26 mouse cellular contexts compared by ENCODE assay signal in genomic region chr10:23063637-23064036, GRCm38 (mm10).
A peak's percentile ranks its signal among the peaks of the same experiment; 100 is the strongest.
DNase-seq lines count a peak whose midpoint lies in the region; ATAC-seq and TF ChIP-seq lines count a peak whose summit lies in the region.
"Had no signal": no experiment of that assay in that cellular context is flagged by ENCODE, and none has a peak within 500 bp of the region (broad histone marks: within the 10 kb centered on the region; RNA-seq: fewer than 3 reads in every experiment).

No protein-coding gene starts in this region.

- TF ChIP-seq POLR2A in kidney, adult 2 months (IDR thresholded peaks at IDR 0.05; ENCODE audit: low read depth, low read length) = no peak
- TF ChIP-seq POLR2A in brain, embryonic 14.5 days (IDR thresholded peaks at IDR 0.05; ENCODE audit: borderline replicate concordance, extremely low read depth, insufficient read depth, insufficient read length, poor library complexity, severe bottlenecking) = no peak

- no peak overlapping the region for H3K4me2 ChIP-seq in kidney, postnatal 0 days (ENCODE audit: low read length)
- H3K4me2 ChIP-seq in lung, embryonic 16.5 days (ENCODE audit: low read depth, low read length) = no peak overlapping the region
- H3K4me2 ChIP-seq: embryonic facial prominence, embryonic 12.5 days; embryonic facial prominence, embryonic 15.5 days; heart, embryonic 11.5 days; hindbrain, embryonic 12.5 days; hindbrain, embryonic 15.5 days had no signal

- H3K36me3 ChIP-seq in kidney, postnatal 0 days (ENCODE audit: insufficient read depth, low read length) = no peaks in the 10 kb centered on the region
- H3K36me3 ChIP-seq in kidney, adult 2 months (ENCODE audit: control insufficient read depth, insufficient read depth, low read length) = no peaks in the 10 kb centered on the region
- H3K36me3 ChIP-seq in lung, embryonic 16.5 days (ENCODE audit: control insufficient read depth, insufficient read depth, low read length) = no peaks in the 10 kb centered on the region
- H3K36me3 ChIP-seq in heart, embryonic 10.5 days = no peaks in the 10 kb centered on the region
- H3K36me3 ChIP-seq: embryonic facial prominence, embryonic 12.5 days; embryonic facial prominence, embryonic 15.5 days; G1E; hindbrain, embryonic 12.5 days; hindbrain, embryonic 15.5 days had no signal

- no peak overlapping the region for H3K9ac ChIP-seq in kidney, postnatal 0 days (ENCODE audit: low read depth, low read length)
- H3K9ac ChIP-seq in lung, embryonic 16.5 days (ENCODE audit: low read length) = no peak overlapping the region
- H3K9ac ChIP-seq: embryonic facial prominence, embryonic 12.5 days; embryonic facial prominence, embryonic 15.5 days; hindbrain, embryonic 12.5 days; hindbrain, embryonic 15.5 days had no signal

- H3K4me3 ChIP-seq in kidney, postnatal 0 days (replicated peaks; ENCODE audit: low read depth, low read length) = no peak overlapping the region
- H3K4me3 ChIP-seq in kidney, adult 2 months (ENCODE audit: insufficient read depth, low read depth, low read length) = no peak overlapping the region
- H3K4me3 ChIP-seq in lung, embryonic 16.5 days (ENCODE audit: low read length) = no peak overlapping the region
- H3K4me3 ChIP-seq in heart, embryonic 10.5 days = no peak overlapping the region
- H3K4me3 ChIP-seq: embryonic facial prominence, embryonic 12.5 days; embryonic facial prominence, embryonic 15.5 days; heart, adult 2 months; hindbrain, embryonic 12.5 days; hindbrain, embryonic 15.5 days had no signal

- H3K9me3 ChIP-seq in kidney, postnatal 0 days (replicated peaks; ENCODE audit: low read length) = no peaks in the 10 kb centered on the region
- H3K9me3 ChIP-seq in lung, embryonic 16.5 days (ENCODE audit: control insufficient read depth, low read length) = no peaks in the 10 kb centered on the region
- H3K9me3 ChIP-seq in heart, embryonic 10.5 days = no peaks in the 10 kb centered on the region
- H3K9me3 ChIP-seq: embryonic facial prominence, embryonic 12.5 days; embryonic facial prominence, embryonic 15.5 days; G1E; hindbrain, embryonic 12.5 days; hindbrain, embryonic 15.5 days had no signal

- H3K27ac ChIP-seq in kidney, postnatal 0 days = 0 out of 2 replicates have a peak overlapping the region, but pooled peaks have one; percentile 2
- no peak overlapping the region for H3K27ac ChIP-seq in kidney, adult 2 months (ENCODE audit: insufficient read depth, low read depth, low read length)
- H3K27ac ChIP-seq in lung, embryonic 16.5 days (ENCODE audit: low read length) = peak overlapping the region; percentile 72
- H3K27ac ChIP-seq in heart, embryonic 10.5 days = no peak overlapping the region
- H3K27ac ChIP-seq: embryonic facial prominence, embryonic 12.5 days; embryonic facial prominence, embryonic 15.5 days; heart, adult 2 months; hindbrain, embryonic 12.5 days; hindbrain, embryonic 15.5 days had no signal

- TF ChIP-seq CTCF in kidney, postnatal 0 days (IDR thresholded peaks at IDR 0.05; ENCODE audit: low read depth) = no peak
- no peak for TF ChIP-seq CTCF in kidney, adult 2 months (conservative IDR thresholded peaks at IDR 0.05; ENCODE audit: insufficient read depth, insufficient read length, low read depth, low read length)
- no peak for TF ChIP-seq CTCF in brain, embryonic 14.5 days (IDR thresholded peaks at IDR 0.05; ENCODE audit: borderline replicate concordance, extremely low read depth, insufficient read depth, insufficient read length)

- DNase-seq in kidney, postnatal 0 days (ENCODE audit: low spot score) = no peak
- no peak for DNase-seq in kidney, adult 2 months
- no peak for DNase-seq in lung, postnatal 25 days (ENCODE audit: low spot score)
- peak; percentile 8 for DNase-seq in brain, embryonic 14.5 days (ENCODE audit: low read depth)
- DNase-seq in lung, postnatal 14 days = peak; percentile 29
- DNase-seq in heart, embryonic 10.5 days (ENCODE audit: low spot score) = no peak
- DNase-seq: adrenal gland, postnatal 10 days; adrenal gland, postnatal 36 days; B cell, adult 2 months; cerebellum, adult 11 months; cerebellum, adult 2 months; cerebellum, adult 9-11 months; cerebellum, postnatal 25 days; gastrocnemius, postnatal 10 days; gastrocnemius, postnatal 36 days; heart, adult 2 months had no signal

- H3K27me3 ChIP-seq in kidney, postnatal 0 days (ENCODE audit: insufficient read depth, low read length) = no peaks in the 10 kb centered on the region
- no peaks in the 10 kb centered on the region for H3K27me3 ChIP-seq in kidney, adult 2 months (replicated peaks; ENCODE audit: control insufficient read depth, insufficient read depth, low read length)
- no peaks in the 10 kb centered on the region for H3K27me3 ChIP-seq in lung, embryonic 16.5 days (ENCODE audit: control insufficient read depth, insufficient read depth, low read depth, low read length)
- H3K27me3 ChIP-seq in heart, embryonic 10.5 days (ENCODE audit: insufficient read depth, poor library complexity, severe bottlenecking) = no peaks in the 10 kb centered on the region
- H3K27me3 ChIP-seq: CH12.LX; embryonic facial prominence, embryonic 12.5 days; embryonic facial prominence, embryonic 15.5 days; hindbrain, embryonic 12.5 days; hindbrain, embryonic 15.5 days had no signal

- 44% methylated on average over 6 of the region's 6 CpGs for WGBS in kidney, postnatal 0 days
- 48% methylated on average over 6 of the region's 6 CpGs for WGBS in kidney, adult 2 months
- WGBS in lung, embryonic 16.5 days = 28% methylated on average over 6 of the region's 6 CpGs
- 51% methylated on average over 6 of the region's 6 CpGs for WGBS in heart, embryonic 10.5 days

- ATAC-seq in kidney, postnatal 0 days (replicated peaks; ENCODE audit: low FRiP score, low read depth) = no peak
- ATAC-seq in lung, embryonic 16.5 days (ENCODE audit: low read depth) = peak; percentile 72
- ATAC-seq: forebrain, embryonic 14.5 days; Patski had no signal

- H3K4me1 ChIP-seq in kidney, postnatal 0 days (replicated peaks; ENCODE audit: insufficient read depth, low read length) = no peaks in the 10 kb centered on the region; the same call in 1 of the 2 replicates
- 0 out of 2 replicates have a peak, but pooled peaks cover 2% of the 10 kb centered on the region for H3K4me1 ChIP-seq in kidney, adult 2 months (ENCODE audit: control insufficient read depth, insufficient read depth, low read length)
- peaks cover 11% of the 10 kb centered on the region; the same call in 1 of the 2 replicates for H3K4me1 ChIP-seq in lung, embryonic 16.5 days (replicated peaks; ENCODE audit: control insufficient read depth, insufficient read depth, low read length)
- H3K4me1 ChIP-seq in heart, embryonic 10.5 days = no peaks in the 10 kb centered on the region
- H3K4me1 ChIP-seq: hindbrain, embryonic 12.5 days; hindbrain, embryonic 15.5 days had no signal

Comparison
In these comparisons a context has a peak if more than half of its experiments do, and no peak if none do; other contexts are left out.
1. DNase-seq: peak in brain, embryonic 14.5 days (single experiment) and lung, postnatal 14 days (single experiment); none in kidney, postnatal 0 days (single experiment), kidney, adult 2 months (single experiment), lung, postnatal 25 days (single experiment) and heart, embryonic 10.5 days (single experiment).
2. H3K27ac ChIP-seq: peak in kidney, postnatal 0 days (single experiment) and lung, embryonic 16.5 days (single experiment); none in kidney, adult 2 months (single experiment) and heart, embryonic 10.5 days (single experiment).